Mouse (Mus musculus): ENCODE results near the gene Strn3. TPM values are rescaled to one million over a fixed set of nuclear protein-coding genes. Genes with fewer than 3 reads are reported as not detected.
"Not testable (repeated sequence)": the region's sequence is repeated elsewhere in the genome, so short reads cannot be mapped to it uniquely, and the experiment has no call there.

Strn3 gene
- total and polyA plus RNA-seq, 2 experiments from 2014 or later = 30.8 to 92.8 TPM

GRCm38 (mm10) chr12:51591921-51592320 lies 99.8 kb downstream of the Strn3 start:
- no peak overlapping the region for H3K27ac ChIP-seq (ENCODE audit: low read depth, low read length)
- 63% methylated on average over 8 of the region's 8 CpGs for WGBS
- no peak overlapping the region for H3K4me3 ChIP-seq (ENCODE audit: low read depth, low read length)
- peaks cover 9% of the 10 kb centered on the region for H3K27me3 ChIP-seq (ENCODE audit: insufficient read depth, low read length)
- DNase-seq (no peak), ATAC-seq (no peak)
- no peaks in the 10 kb centered on the region for H3K9me3 ChIP-seq (ENCODE audit: low read length)
- no peak for TF ChIP-seq CTCF (IDR thresholded peaks at IDR 0.05; ENCODE audit: low read depth)
- no peak overlapping the region for H3K9ac ChIP-seq
- H3K4me1 ChIP-seq (ENCODE audit: insufficient read depth) = peaks cover 5% of the 10 kb centered on the region; the same call in 1 of the 2 replicates
- H3K36me3 ChIP-seq (ENCODE audit: insufficient read depth) = no peaks in the 10 kb centered on the region
- H3K4me2 ChIP-seq (ENCODE audit: low read depth) = no peak overlapping the region

GRCm38 (mm10) chr12:51589263-51589662 lies 102.4 kb downstream of the Strn3 start:
- 93% methylated on average over 5 of the region's 5 CpGs for WGBS
- H3K36me3 ChIP-seq (ENCODE audit: insufficient read depth) = no peaks in the 10 kb centered on the region
- no peak for TF ChIP-seq CTCF (IDR thresholded peaks at IDR 0.05; ENCODE audit: low read depth)

GRCm38 (mm10) chr12:51577816-51578215 lies 113.9 kb downstream of the Strn3 start:
- not testable (repeated sequence) for H3K36me3 ChIP-seq (ENCODE audit: insufficient read depth); H3K9me3 ChIP-seq (ENCODE audit: low read length); H3K4me3 ChIP-seq (ENCODE audit: low read depth, low read length); H3K4me1 ChIP-seq (ENCODE audit: insufficient read depth); ATAC-seq; DNase-seq; H3K27me3 ChIP-seq (ENCODE audit: insufficient read depth, low read length); H3K4me2 ChIP-seq (ENCODE audit: low read depth); H3K9ac ChIP-seq; H3K27ac ChIP-seq (ENCODE audit: low read depth, low read length)
- 95% methylated on average over 2 of the region's 2 CpGs for WGBS

More at GRCm38 (mm10) chr12:51589263-51589662, 102.4 kb downstream of the Strn3 start:
- H3K9ac ChIP-seq = no peak overlapping the region
- H3K9me3 ChIP-seq (ENCODE audit: low read length) = 0 out of 2 replicates have a peak, but pooled peaks cover 4% of the 10 kb centered on the region
- H3K27ac ChIP-seq (ENCODE audit: low read depth, low read length) = no peak overlapping the region
- no peak overlapping the region for H3K4me3 ChIP-seq (ENCODE audit: low read depth, low read length)
- peaks cover under 1% of the 10 kb centered on the region; the same call in 1 of the 2 replicates for H3K4me1 ChIP-seq (ENCODE audit: insufficient read depth)
- peaks cover under 1% of the 10 kb centered on the region; the same call in 1 of the 2 replicates for H3K27me3 ChIP-seq (ENCODE audit: insufficient read depth, low read length)
- no peak for ATAC-seq
- DNase-seq = no peak
- no peak overlapping the region for H3K4me2 ChIP-seq (ENCODE audit: low read depth)

GRCm38 (mm10) chr12:51572651-51573050 lies 119.0 kb downstream of the Strn3 start:
- H3K9me3 ChIP-seq (ENCODE audit: low read length) = no peaks in the 10 kb centered on the region
- 83% methylated on average over 4 of the region's 4 CpGs for WGBS
- no peaks in the 10 kb centered on the region for H3K4me1 ChIP-seq (ENCODE audit: insufficient read depth)
- no peak overlapping the region for H3K4me3 ChIP-seq (ENCODE audit: low read depth, low read length)
- DNase-seq = no peak
- no peaks in the 10 kb centered on the region for H3K36me3 ChIP-seq (ENCODE audit: insufficient read depth)
- no peak overlapping the region for H3K27ac ChIP-seq (ENCODE audit: low read depth, low read length)
- no peak overlapping the region for H3K4me2 ChIP-seq (ENCODE audit: low read depth)
- no peaks in the 10 kb centered on the region for H3K27me3 ChIP-seq (ENCODE audit: insufficient read depth, low read length)
- no peak for TF ChIP-seq CTCF (IDR thresholded peaks at IDR 0.05; ENCODE audit: low read depth)
- H3K9ac ChIP-seq = no peak overlapping the region
- no peak for ATAC-seq

GRCm38 (mm10) chr12:51569944-51570343 lies 121.8 kb downstream of the Strn3 start:
- no peak for ATAC-seq
- 68% methylated on average over 7 of the region's 7 CpGs for WGBS
- H3K27me3 ChIP-seq (ENCODE audit: insufficient read depth, low read length) = no peaks in the 10 kb centered on the region

GRCm38 (mm10) chr12:51569472-51569871 lies 122.2 kb downstream of the Strn3 start:
- no peaks in the 10 kb centered on the region for H3K27me3 ChIP-seq (ENCODE audit: insufficient read depth, low read length)
- H3K9me3 ChIP-seq (ENCODE audit: low read length) = no peaks in the 10 kb centered on the region
- H3K4me3 ChIP-seq (ENCODE audit: low read depth, low read length) = no peak overlapping the region
- H3K9ac ChIP-seq = no peak overlapping the region
- no peaks in the 10 kb centered on the region for H3K4me1 ChIP-seq (ENCODE audit: insufficient read depth)
- H3K27ac ChIP-seq (ENCODE audit: low read depth, low read length) = no peak overlapping the region
- no peak for TF ChIP-seq CTCF (IDR thresholded peaks at IDR 0.05; ENCODE audit: low read depth)
- WGBS = 84% methylated on average over 8 of the region's 8 CpGs
- ATAC-seq (no peak), DNase-seq (no peak)
- H3K4me2 ChIP-seq (ENCODE audit: low read depth) = no peak overlapping the region
- no peaks in the 10 kb centered on the region for H3K36me3 ChIP-seq (ENCODE audit: insufficient read depth)

More at GRCm38 (mm10) chr12:51569944-51570343, 121.8 kb downstream of the Strn3 start:
- TF ChIP-seq CTCF (IDR thresholded peaks at IDR 0.05; ENCODE audit: low read depth) = no peak
- H3K4me3 ChIP-seq (ENCODE audit: low read depth, low read length) = no peak overlapping the region
- no peak overlapping the region for H3K4me2 ChIP-seq (ENCODE audit: low read depth)
- H3K9me3 ChIP-seq (ENCODE audit: low read length) = no peaks in the 10 kb centered on the region
- H3K4me1 ChIP-seq (ENCODE audit: insufficient read depth) = no peaks in the 10 kb centered on the region
- H3K36me3 ChIP-seq (ENCODE audit: insufficient read depth) = no peaks in the 10 kb centered on the region
- no peak for DNase-seq
- H3K27ac ChIP-seq (ENCODE audit: low read depth, low read length) = no peak overlapping the region
- H3K9ac ChIP-seq = no peak overlapping the region

- H3K27ac ChIP-seq (ENCODE audit: low read depth, low read length) = no peak overlapping the region
- H3K9me3 ChIP-seq (ENCODE audit: low read length) = no peaks in the 10 kb centered on the region
- no peak overlapping the region for H3K4me2 ChIP-seq (ENCODE audit: low read depth)
- no peak overlapping the region for H3K4me3 ChIP-seq (ENCODE audit: low read depth, low read length)
- no peaks in the 10 kb centered on the region for H3K27me3 ChIP-seq (ENCODE audit: insufficient read depth, low read length)
- 85% methylated on average over 7 of the region's 7 CpGs for WGBS
- DNase-seq = no peak
- TF ChIP-seq CTCF (IDR thresholded peaks at IDR 0.05; ENCODE audit: low read depth) = no peak
- no peak overlapping the region for H3K9ac ChIP-seq
- no peak for ATAC-seq
- no peaks in the 10 kb centered on the region for H3K36me3 ChIP-seq (ENCODE audit: insufficient read depth)
- no peaks in the 10 kb centered on the region for H3K4me1 ChIP-seq (ENCODE audit: insufficient read depth)
Measured at GRCm38 (mm10) chr12:51567225-51567624, 124.5 kb downstream of the Strn3 start.
